Mouse (Mus musculus): ENCODE data around the gene Sstr5. TPM values are rescaled to one million over a fixed set of nuclear protein-coding genes. Genes with fewer than 3 reads are reported as not detected.

The Sstr5 gene
- total and polyA plus RNA-seq, 2 experiments from 2014 or later: 1.2 to 2.5 TPM

GRCm38 (mm10) chr17:25467781-25468180 lies 29.3 kb downstream of the Sstr5 start:
- H3K4me2 ChIP-seq (ENCODE audit: low read depth, low read length): no peak overlapping the region
- no peak for TF ChIP-seq CTCF (IDR thresholded peaks at IDR 0.05; ENCODE audit: low read depth)
- H3K27ac ChIP-seq: no peak overlapping the region
- DNase-seq (ENCODE audit: low spot score) (no peak), ATAC-seq (no peak)
- H3K36me3 ChIP-seq (ENCODE audit: insufficient read depth, low read length): no peaks in the 10 kb centered on the region
- no peaks in the 10 kb centered on the region for H3K9me3 ChIP-seq (ENCODE audit: low read length)
- H3K27me3 ChIP-seq (ENCODE audit: insufficient read depth, low read length): peaks cover under 1% of the 10 kb centered on the region; the same call in 1 of the 2 replicates
- no peak overlapping the region for H3K4me3 ChIP-seq (ENCODE audit: low read length)
- H3K9ac ChIP-seq (replicated peaks; ENCODE audit: low read length): no peak overlapping the region
- no peaks in the 10 kb centered on the region for H3K4me1 ChIP-seq (ENCODE audit: insufficient read depth, low read length)
- WGBS: 70% methylated on average over 6 of the region's 6 CpGs

GRCm38 (mm10) chr17:25466257-25466656 lies 30.8 kb downstream of the Sstr5 start:
- Histone ChIP-seq H3K36me3 (ENCODE audit: insufficient read depth, low read length) (no peaks in the 10 kb centered on the region), H3K4me2 (ENCODE audit: low read depth, low read length) (no peak overlapping the region), H3K9me3 (ENCODE audit: low read length) (no peaks in the 10 kb centered on the region), H3K9ac (replicated peaks; ENCODE audit: low read length) (no peak overlapping the region), H3K27ac (no peak overlapping the region), H3K4me3 (ENCODE audit: low read length) (no peak overlapping the region), H3K27me3 (ENCODE audit: insufficient read depth, low read length) (no peaks in the 10 kb centered on the region), H3K4me1 (ENCODE audit: insufficient read depth, low read length) (no peaks in the 10 kb centered on the region)
- 76% methylated on average over 2 of the region's 2 CpGs for WGBS
- no peak for TF ChIP-seq CTCF (IDR thresholded peaks at IDR 0.05; ENCODE audit: low read depth)
- DNase-seq (ENCODE audit: low spot score): no peak
- no peak for ATAC-seq

DNA sequence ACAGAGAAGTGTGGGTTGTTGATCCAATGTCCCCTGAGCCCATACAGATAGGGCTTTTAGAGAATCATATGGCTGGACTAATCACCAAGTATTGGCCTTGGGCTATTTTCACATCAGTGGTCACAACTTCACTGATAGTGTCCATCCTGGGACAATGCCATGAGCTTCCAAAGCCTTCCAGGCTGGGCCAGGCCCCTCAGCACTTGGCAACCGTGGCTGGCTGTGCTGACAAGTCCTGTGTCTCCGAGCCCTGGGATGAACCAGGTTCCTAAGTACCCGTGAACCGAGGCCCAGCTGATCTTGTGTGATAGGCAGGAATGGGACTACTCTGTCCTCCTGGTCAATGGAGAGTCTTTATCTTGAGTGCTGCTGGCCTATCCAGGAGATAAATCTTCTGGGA lies 33.0 kb downstream of the Sstr5 start:
- H3K9ac ChIP-seq (replicated peaks; ENCODE audit: low read length): no peak overlapping the region
- TF ChIP-seq CTCF (IDR thresholded peaks at IDR 0.05; ENCODE audit: low read depth): no peak

DNA sequence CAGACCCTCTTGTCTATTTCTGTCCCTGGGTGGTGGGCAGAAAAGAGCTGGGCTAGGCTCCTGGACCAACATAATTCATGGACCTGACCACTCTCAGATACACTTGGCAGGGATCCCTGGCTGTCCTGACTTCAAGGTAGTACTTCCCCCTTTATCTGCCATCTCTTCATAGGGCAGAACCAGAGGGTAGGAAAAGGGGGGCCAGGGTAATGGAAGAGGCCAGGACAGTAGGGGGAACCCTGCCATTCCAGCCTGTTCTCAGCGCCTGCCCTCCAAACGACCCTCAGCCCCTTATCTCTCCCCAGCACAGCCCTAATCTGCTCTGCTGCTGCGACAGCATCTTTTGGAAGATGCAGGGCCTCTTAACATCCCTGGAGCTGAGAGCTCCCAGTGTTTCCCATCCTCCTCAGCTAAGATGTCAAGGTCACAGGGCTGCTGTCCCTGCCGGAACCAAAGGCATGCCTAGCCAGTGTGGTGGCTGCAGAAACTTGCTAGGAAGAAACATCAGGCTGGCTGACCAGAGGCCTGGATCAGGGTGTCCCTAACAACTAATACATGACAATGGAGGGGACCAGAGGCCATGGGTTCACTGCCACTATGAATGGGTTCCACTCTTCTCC lies 33.7 kb downstream of the Sstr5 start:
- DNase-seq (ENCODE audit: low spot score) (no peak), ATAC-seq (no peak)
- no peak for TF ChIP-seq CTCF (IDR thresholded peaks at IDR 0.05; ENCODE audit: low read depth)
- no peak overlapping the region for H3K4me2 ChIP-seq (ENCODE audit: low read depth, low read length)
- no peak overlapping the region for H3K4me3 ChIP-seq (ENCODE audit: low read length)
- 64% methylated on average over 4 of the region's 4 CpGs for WGBS
- H3K36me3 ChIP-seq (ENCODE audit: insufficient read depth, low read length): no peaks in the 10 kb centered on the region
- H3K4me1 ChIP-seq (ENCODE audit: insufficient read depth, low read length): no peaks in the 10 kb centered on the region
- no peaks in the 10 kb centered on the region for H3K27me3 ChIP-seq (ENCODE audit: insufficient read depth, low read length)
- 0 out of 2 replicates have a peak, but pooled peaks cover 4% of the 10 kb centered on the region for H3K9me3 ChIP-seq (ENCODE audit: low read length)
- H3K9ac ChIP-seq (replicated peaks; ENCODE audit: low read length): no peak overlapping the region
- no peak overlapping the region for H3K27ac ChIP-seq

More for the DNA sequence above, 33.0 kb downstream of the Sstr5 start:
- no peak overlapping the region for H3K4me3 ChIP-seq (ENCODE audit: low read length)
- no peaks in the 10 kb centered on the region for H3K4me1 ChIP-seq (ENCODE audit: insufficient read depth, low read length)
- ATAC-seq (no peak), DNase-seq (ENCODE audit: low spot score) (no peak)
- no peaks in the 10 kb centered on the region for H3K27me3 ChIP-seq (ENCODE audit: insufficient read depth, low read length)
- no peak overlapping the region for H3K4me2 ChIP-seq (ENCODE audit: low read depth, low read length)
- no peaks in the 10 kb centered on the region for H3K36me3 ChIP-seq (ENCODE audit: insufficient read depth, low read length)
- WGBS: 62% methylated on average over 4 of the region's 4 CpGs
- H3K27ac ChIP-seq: no peak overlapping the region
- 0 out of 2 replicates have a peak, but pooled peaks cover 4% of the 10 kb centered on the region for H3K9me3 ChIP-seq (ENCODE audit: low read length)

DNA sequence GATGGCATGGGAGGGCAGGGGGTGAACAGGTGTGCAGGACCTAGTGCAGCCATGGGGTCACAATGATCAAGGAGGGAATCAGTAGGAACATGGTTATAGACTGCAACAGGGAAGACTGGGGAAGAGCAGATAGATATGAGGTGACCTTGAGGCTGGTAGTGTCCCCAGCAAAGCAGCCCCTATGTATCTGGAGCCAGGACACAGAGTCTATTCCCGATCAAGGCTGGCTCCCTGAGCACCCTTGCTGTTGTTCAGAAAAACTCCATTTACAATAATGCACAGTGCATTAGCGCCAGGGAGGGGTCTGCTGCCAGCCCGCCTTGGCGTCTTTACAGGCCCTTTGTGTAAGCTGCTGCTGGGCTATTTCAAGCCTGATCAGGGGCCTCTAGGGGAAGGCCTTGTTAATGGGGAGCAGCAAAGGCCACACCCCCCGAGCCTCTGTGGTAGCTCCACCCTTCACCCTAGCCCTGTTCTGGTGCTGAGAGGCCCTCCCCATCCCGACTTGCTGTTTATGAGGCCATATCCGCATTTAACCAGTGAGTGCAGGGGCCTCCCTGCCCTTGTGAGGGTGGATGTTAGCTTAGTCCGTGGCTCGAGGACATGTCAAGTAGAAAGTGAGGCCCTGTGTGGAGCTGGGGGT lies 34.7 kb downstream of the Sstr5 start:
- Histone ChIP-seq H3K27me3 (ENCODE audit: insufficient read depth, low read length) (no peaks in the 10 kb centered on the region), H3K4me3 (ENCODE audit: low read length) (no peak overlapping the region), H3K9ac (replicated peaks; ENCODE audit: low read length) (no peak overlapping the region), H3K4me1 (ENCODE audit: insufficient read depth, low read length) (no peaks in the 10 kb centered on the region), H3K9me3 (ENCODE audit: low read length) (0 out of 2 replicates have a peak, but pooled peaks cover 4% of the 10 kb centered on the region), H3K27ac (no peak overlapping the region), H3K36me3 (ENCODE audit: insufficient read depth, low read length) (no peaks in the 10 kb centered on the region), H3K4me2 (ENCODE audit: low read depth, low read length) (no peak overlapping the region)
- 17% methylated on average over 9 of the region's 9 CpGs for WGBS
- ATAC-seq (peak; percentile 51; the same call in 1 of the 2 replicates), DNase-seq (ENCODE audit: low spot score) (peak; percentile 54)
- no peak for TF ChIP-seq CTCF (IDR thresholded peaks at IDR 0.05; ENCODE audit: low read depth)

- peaks cover 6% of the 10 kb centered on the region for H3K4me1 ChIP-seq (ENCODE audit: insufficient read depth, low read length)
- no peak for TF ChIP-seq CTCF (IDR thresholded peaks at IDR 0.05; ENCODE audit: low read depth)
- H3K4me2 ChIP-seq (ENCODE audit: low read depth, low read length): no peak overlapping the region
- H3K27me3 ChIP-seq (ENCODE audit: insufficient read depth, low read length): no peaks in the 10 kb centered on the region
- WGBS: 30% methylated on average over 8 of the region's 8 CpGs
- no peak overlapping the region for H3K4me3 ChIP-seq (ENCODE audit: low read length)
- 0 out of 2 replicates have a peak, but pooled peaks cover 4% of the 10 kb centered on the region for H3K9me3 ChIP-seq (ENCODE audit: low read length)
- no peak overlapping the region for H3K27ac ChIP-seq
- ATAC-seq (peak; percentile 67; the same call in 1 of the 2 replicates), DNase-seq (ENCODE audit: low spot score) (peak; percentile 58)
- H3K36me3 ChIP-seq (ENCODE audit: insufficient read depth, low read length): no peaks in the 10 kb centered on the region
- H3K9ac ChIP-seq (replicated peaks; ENCODE audit: low read length): no peak overlapping the region; the same call in 1 of the 2 replicates
These were observed 40.5 kb downstream of the Sstr5 start for GRCm38 (mm10) chr17:25456540-25456939.

GRCm38 (mm10) chr17:25454272-25454671 lies 42.8 kb downstream of the Sstr5 start, which contains the start of gene Tekt4:
Tekt4 (plus strand) TSS chr17:25454615.
- 24% methylated on average over 2 of the region's 2 CpGs for WGBS
- 0 out of 2 replicates have a peak, but pooled peaks have one; percentile 48 for ATAC-seq

More at GRCm38 (mm10) chr17:25454272-25454671, 42.8 kb downstream of the Sstr5 start, which contains the start of gene Tekt4:
- Histone ChIP-seq H3K9ac (replicated peaks; ENCODE audit: low read length) (0 out of 2 replicates have a peak within 1 kb of the TSS, but pooled peaks have one; percentile 0), H3K4me1 (ENCODE audit: insufficient read depth, low read length) (peaks cover 6% of the 10 kb centered on the region), H3K27ac (peak within 1 kb of the TSS; percentile 20; the same call in 1 of the 2 replicates), H3K4me3 (ENCODE audit: low read length) (no peak within 1 kb of the TSS), H3K9me3 (ENCODE audit: low read length) (no peaks in the 10 kb centered on the region), H3K36me3 (ENCODE audit: insufficient read depth, low read length) (no peaks in the 10 kb centered on the region), H3K4me2 (ENCODE audit: low read depth, low read length) (no peak within 1 kb of the TSS), H3K27me3 (ENCODE audit: insufficient read depth, low read length) (no peaks in the 10 kb centered on the region)
- no peak for TF ChIP-seq CTCF (IDR thresholded peaks at IDR 0.05; ENCODE audit: low read depth)
- DNase-seq (ENCODE audit: low spot score): peak; percentile 35

Data from hindbrain, postnatal 0 days (tissue).